Mouse (Mus musculus): Measurements from ENCODE around the gene Sult1c1. TPM values are rescaled to one million over a fixed set of nuclear protein-coding genes. Genes with fewer than 3 reads are reported as not detected.
"Not testable (repeated sequence)": the region's sequence is repeated elsewhere in the genome, so short reads cannot be mapped to it uniquely, and the experiment has no call there.

Gene Sult1c1
- total RNA-seq (2021): not detected
- long read RNA-seq, experiment 1: 0 reads
- long read RNA-seq, experiment 2: 0 reads

DNA sequence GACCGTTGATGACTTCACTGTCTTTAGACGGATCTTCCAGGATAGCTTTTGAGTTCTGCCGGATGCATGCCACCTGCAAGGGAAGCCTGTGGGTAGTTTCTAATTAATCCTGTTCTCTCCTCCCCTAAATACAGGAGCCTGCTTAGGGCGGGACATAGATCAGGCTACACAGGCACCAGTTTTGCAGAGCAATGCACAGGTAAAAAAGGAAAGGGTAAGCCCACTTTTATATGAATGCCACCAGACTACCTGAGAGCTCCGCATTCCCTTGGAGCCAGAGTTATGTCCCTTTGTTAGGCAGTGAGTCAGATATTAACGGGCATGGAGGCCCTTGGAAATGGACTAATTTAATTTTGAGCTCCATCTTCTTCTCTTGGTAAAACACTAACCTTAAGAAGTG is at the start of gene Sult1c1:
Sult1c1 (minus strand) TSS at position 101 of the 400 bp plus-strand sequence.
- no peak for DNase-seq

DNA sequence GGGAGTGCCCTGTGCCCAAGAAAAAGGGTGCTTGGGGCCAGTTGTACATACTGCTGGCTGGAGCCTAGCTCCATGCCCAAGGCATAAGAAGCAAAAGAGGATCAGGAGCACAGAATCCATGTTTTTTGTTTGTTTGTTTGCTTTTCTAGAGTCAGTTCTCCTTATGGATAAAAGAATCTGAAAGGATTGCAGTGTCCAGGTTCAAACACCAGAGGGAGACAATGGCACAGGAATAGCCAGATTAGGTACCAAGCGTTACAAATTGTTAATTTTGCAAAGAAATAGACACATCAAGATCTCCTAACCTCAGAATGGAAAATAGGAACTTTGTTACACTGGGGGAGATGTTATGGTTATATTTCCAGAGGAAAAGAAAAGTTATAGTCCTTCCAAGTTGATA is 23.7 kb upstream of the Sult1c1 start:
- DNase-seq: no peak

DNA sequence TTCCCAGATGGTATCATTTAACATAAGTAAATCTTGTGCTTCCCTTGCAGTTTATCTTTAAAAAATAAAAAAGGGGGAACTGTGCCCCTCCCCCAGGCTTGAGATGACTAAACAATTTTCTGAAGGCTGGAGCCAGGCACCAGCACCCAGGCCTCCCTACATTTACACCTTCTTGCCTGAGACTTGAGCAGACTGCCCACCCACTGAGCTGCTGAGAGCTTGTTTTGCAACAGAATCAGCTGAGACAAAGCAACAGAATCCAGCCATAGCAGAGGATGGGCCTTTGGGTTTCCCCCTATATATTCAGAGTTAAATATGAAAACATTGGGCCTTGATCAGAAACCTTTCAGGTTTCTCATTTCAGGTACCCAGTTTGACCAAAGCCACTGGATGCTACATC is 20.7 kb upstream of the Sult1c1 start:
- DNase-seq: no peak

- DNase-seq: not testable (repeated sequence)
Observed at GRCm38 (mm10) chr17:54010536-54010935, 20.1 kb upstream of the Sult1c1 start.

DNA sequence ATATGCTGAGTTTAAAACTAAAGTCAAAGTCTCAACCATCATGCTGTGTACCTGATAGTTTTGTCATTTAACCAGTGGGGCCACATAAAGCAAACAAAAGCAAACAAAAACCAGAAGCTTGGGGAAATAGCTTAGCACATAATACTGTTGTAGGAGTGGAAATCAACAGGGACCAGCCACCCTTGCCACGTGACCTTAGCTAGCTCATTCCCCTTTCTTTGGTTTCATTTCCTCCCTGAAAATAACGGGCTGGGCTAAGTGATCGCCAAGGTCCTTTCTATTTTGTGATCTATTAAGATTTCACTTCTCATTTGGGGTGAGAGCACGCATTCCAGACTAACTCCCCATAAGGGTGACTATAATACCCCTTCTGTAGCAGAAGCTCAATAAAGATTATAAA is 13.0 kb upstream of the Sult1c1 start:
- no peak for DNase-seq

- DNase-seq: no peak
Observed at GRCm38 (mm10) chr17:53973606-53974005, 16.9 kb downstream of the Sult1c1 start.

- DNase-seq: no peak
Observed at GRCm38 (mm10) chr17:53941569-53942162, 48.8 kb downstream of the Sult1c1 start.

DNA sequence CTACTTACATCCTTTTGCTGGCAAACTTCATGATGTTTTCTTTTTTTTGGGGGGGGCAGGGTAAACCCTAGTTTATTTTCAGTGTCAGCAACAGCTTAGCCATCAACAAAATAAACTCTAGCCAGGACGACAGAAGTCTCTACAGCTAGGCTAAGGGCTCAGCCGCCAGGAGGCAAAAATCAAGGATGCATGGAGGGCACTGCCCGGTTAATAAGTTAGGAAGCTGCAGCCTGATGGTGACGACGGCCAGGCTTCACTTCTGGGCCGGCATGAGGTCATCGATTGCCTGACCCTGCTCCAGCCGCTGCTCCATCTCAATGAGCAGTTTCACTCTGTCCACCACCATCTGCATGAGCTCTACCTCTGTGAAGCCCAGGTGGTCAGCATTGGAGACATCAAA is 49.7 kb downstream of the Sult1c1 start:
- no peak for DNase-seq

Other genes starting within 250 kb of the Sult1c1 start
- not detected for gene Sult1c2, start 144.3 kb downstream of the Sult1c1 start, total RNA-seq (2021)